Mouse (Mus musculus) ES-E14 (cell line): Measurements from ENCODE around the gene Ephb6. TPM values are rescaled to one million over a fixed set of nuclear protein-coding genes. Genes with fewer than 3 reads are reported as not detected.

ENCODE experiments used
- DNase-seq: peaks from one replicate; pipeline ENCODE4 v3.0.0-alpha.2; 2013; ENCODE audit warnings: low read depth, low spot score
- H3K27ac ChIP-seq: 2 replicates; pipeline ENCODE4 v1.5.1; 2012; ENCODE audit warnings: low read depth, mild to moderate bottlenecking, low read length, moderate library complexity, mixed read lengths; ENCODE audit not compliant: poor library complexity, insufficient read depth, severe bottlenecking
- H3K36me3 ChIP-seq: 2 replicates; pipeline ENCODE4 v1.6.1; 2012; ENCODE audit warnings: mild to moderate bottlenecking, low read length, moderate library complexity, mixed read lengths; ENCODE audit not compliant: control insufficient read depth, poor library complexity, insufficient read depth, severe bottlenecking
- H3K4me1 ChIP-seq, 2 experiments: fragments of 150-350 bp in 1 of 2; sonication (generic) in 1 of 2; 2 replicates each; pipeline ENCODE4 v1.6.1; 2012; ENCODE audit warnings: low read length in 2 of 2, mild to moderate bottlenecking in 1 of 2, mixed read lengths in 1 of 2; ENCODE audit not compliant: control insufficient read depth in 2 of 2, insufficient read depth in 2 of 2, poor library complexity in 1 of 2
- H3K4me3 ChIP-seq, 2 experiments: fragments of 150-350 bp in 1 of 2; sonication (generic) in 1 of 2; 2 replicates each; pipeline ENCODE4 v1.5.1; 2012; ENCODE audit warnings: low read length in 2 of 2, low read depth in 1 of 2, mild to moderate bottlenecking in 1 of 2, mixed read lengths in 1 of 2; ENCODE audit not compliant: insufficient read depth in 1 of 2, poor library complexity in 1 of 2, severe bottlenecking in 1 of 2
- H3K9ac ChIP-seq: 2 replicates; pipeline ENCODE4 v1.6.1; 2012; ENCODE audit warnings: low read depth, mild to moderate bottlenecking, low read length, mixed read lengths; ENCODE audit not compliant: poor library complexity, insufficient read depth, severe bottlenecking
- H3K9me3 ChIP-seq: fragments of 150-350 bp; sonication (generic); 2 replicates; pipeline ENCODE4 v1.6.1; 2012; ENCODE audit warnings: low read depth, mild to moderate bottlenecking, low read length; ENCODE audit not compliant: control insufficient read depth, insufficient read depth
- CHD2 ChIP-seq: IDR thresholded peaks from 2 replicates; pipeline ENCODE4 v1.6.1; 2014; ENCODE audit warnings: mild to moderate bottlenecking, low read depth, low read length, inconsistent platforms
- in situ Hi-C, 2 experiments: fragments of 600-800 bp; cut with MboI; formaldehyde crosslinking; loops; one replicate each; pipeline ENCODE4 v1.15.1; 2025; ENCODE audit warnings: low sequenced_read_pairs in 2 of 2, inconsistent platforms in 1 of 2; ENCODE audit not compliant: unreplicated experiment in 2 of 2
- total RNA-seq: library from RNA; depleted of rRNA; stranded (reverse); fragments of 300-350 nt; gene quantifications from 2 replicates; pipeline ENCODE4 v1.2.3, GENCODE M21; 2012; rRNA removed

The Ephb6 gene
- total RNA-seq, 1 experiment: 5.4 TPM

- H3K9me3 ChIP-seq: no peaks in the 10 kb centered on the region
Observed at GRCm38 (mm10) chr6:41662320-41662719, 57.0 kb downstream of the Ephb6 start.

More at GRCm38 (mm10) chr6:41662320-41662719, 57.0 kb downstream of the Ephb6 start:
- no peak overlapping the region for H3K9ac ChIP-seq
- H3K4me1 ChIP-seq: no peaks in the 10 kb centered on the region
- no peak overlapping the region for H3K27ac ChIP-seq
- no peak overlapping the region for H3K4me3 ChIP-seq
- TF ChIP-seq CHD2: no peak
- DNase-seq: peak; percentile 25
- in situ Hi-C loops: no loop called here
- H3K36me3 ChIP-seq: no peaks in the 10 kb centered on the region

Other genes starting within 250 kb of the Ephb6 start
- not detected in 2 replicates for gene Prss3, start 227.8 kb upstream of the Ephb6 start, total RNA-seq
- gene Gm5771, start 213.1 kb upstream of the Ephb6 start, total RNA-seq: not detected in 2 replicates
- 0.26 TPM in 1 of 2 replicates, not detected in the other for gene Gm10334, start 159.3 kb upstream of the Ephb6 start, total RNA-seq
- gene Prss1, start 146.6 kb upstream of the Ephb6 start, total RNA-seq: not detected in 2 replicates
- not detected in 2 replicates for gene Prss2, start 83.7 kb upstream of the Ephb6 start, total RNA-seq
- 0.18 TPM in 1 of 2 replicates, not detected in the other for gene Trpv6, start 30.9 kb downstream of the Ephb6 start, total RNA-seq
- gene Trpv5, start 75.3 kb downstream of the Ephb6 start, total RNA-seq: 0.16 and 0.22 TPM in 2 replicates
- gene Llcfc1, start 78.9 kb downstream of the Ephb6 start, total RNA-seq: not detected in 2 replicates
- gene Kel, start 98.9 kb downstream of the Ephb6 start, total RNA-seq: 0.21 and 0.94 TPM in 2 replicates
- 0.71 and 0.85 TPM in 2 replicates for gene Olfr459, start 169.7 kb downstream of the Ephb6 start, total RNA-seq
- 0.21 TPM in 1 of 2 replicates, not detected in the other for gene Pip, start 242.1 kb downstream of the Ephb6 start, total RNA-seq
- not detected in 2 replicates for gene Sval2, start 247.5 kb downstream of the Ephb6 start, total RNA-seq